Mouse (Mus musculus) small intestine, adult 2 months (tissue): ENCODE results near the gene Spag9. TPM values are rescaled to one million over a fixed set of nuclear protein-coding genes. Genes with fewer than 3 reads are reported as not detected.

ENCODE experiments used
- H3K27ac ChIP-seq: fragments of 200-500 bp; 2 replicates; pipeline ENCODE4 v1.5.1; 2012; ENCODE audit warnings: low read depth, low read length, control low read depth, inconsistent platforms; ENCODE audit not compliant: insufficient read depth
- H3K27me3 ChIP-seq: fragments of 200-500 bp; 2 replicates; pipeline ENCODE4 v1.6.1; 2012; ENCODE audit warnings: mild to moderate bottlenecking, moderate library complexity, low read length, inconsistent platforms; ENCODE audit not compliant: control insufficient read depth, insufficient read depth
- H3K36me3 ChIP-seq: fragments of 200-500 bp; 2 replicates; pipeline ENCODE4 v1.6.1; 2012; ENCODE audit warnings: mild to moderate bottlenecking, low read length, control low read depth, inconsistent platforms; ENCODE audit not compliant: control insufficient read depth, insufficient read depth
- H3K4me1 ChIP-seq: fragments of 200-500 bp; 2 replicates; pipeline ENCODE4 v1.6.1; 2012; ENCODE audit warnings: low read length, inconsistent platforms, mixed read lengths; ENCODE audit not compliant: control insufficient read depth, insufficient read depth, insufficient read length
- H3K4me3 ChIP-seq: fragments of 200-500 bp; 2 replicates; pipeline ENCODE4 v1.5.1; 2012; ENCODE audit warnings: low read depth, mild to moderate bottlenecking, control low read depth, inconsistent platforms, low read length, moderate library complexity
- CTCF ChIP-seq: fragments of 200-500 bp; IDR thresholded peaks from 2 replicates; pipeline ENCODE4 v1.5.1; 2012; ENCODE audit warnings: low read depth, mild to moderate bottlenecking, control low read depth, inconsistent platforms, low read length, moderate library complexity, mixed read lengths; ENCODE audit not compliant: insufficient replicate concordance, insufficient read length; ENCODE audit errors: extremely low read depth
- POLR2A ChIP-seq: fragments of 200-500 bp; IDR thresholded peaks from 2 replicates; pipeline ENCODE4 v1.6.1; 2012; ENCODE audit warnings: low read depth, mild to moderate bottlenecking, control low read depth, inconsistent platforms, low read length, moderate library complexity
- WGBS: fragments of 180-500 bp; shearing (Covaris S2); methylation state at CpG from one replicate; pipeline ENCODE4 v1.1.7; 2018; 5-methylcytosine and 5-hydroxymethylcytosine counted together
- polyA plus RNA-seq: library from polyadenylated mRNA; depleted of rRNA; stranded (reverse); fragments of >200 nt; gene quantifications from 2 replicates; pipeline ENCODE4 v1.2.3, GENCODE M21; 2012

Spag9 gene
- polyA plus RNA-seq, 1 experiment = 32.4 TPM

- 34% methylated on average over 9 of the region's 9 CpGs for WGBS
- Histone ChIP-seq H3K27me3 (no peaks in the 10 kb centered on the region), H3K4me3 (no peak overlapping the region), H3K36me3 (no peaks in the 10 kb centered on the region), H3K27ac (peak overlapping the region; percentile 100), H3K4me1 (peaks cover 51% of the 10 kb centered on the region)
- TF ChIP-seq CTCF = no peak
- no peak for TF ChIP-seq POLR2A
These were observed 167.3 kb downstream of the Spag9 start for GRCm38 (mm10) chr11:94163005-94163767.

- H3K4me1 ChIP-seq = peaks cover 34% of the 10 kb centered on the region
- no peak overlapping the region for H3K27ac ChIP-seq
- H3K27me3 ChIP-seq = no peaks in the 10 kb centered on the region
- WGBS = 63% methylated on average over 4 of the region's 4 CpGs
- H3K36me3 ChIP-seq = no peaks in the 10 kb centered on the region
- no peak overlapping the region for H3K4me3 ChIP-seq
- TF ChIP-seq POLR2A (no peak), CTCF (no peak)
These were observed 169.9 kb downstream of the Spag9 start for GRCm38 (mm10) chr11:94165745-94166144.

GRCm38 (mm10) chr11:94168238-94168637 is 172.3 kb downstream of the Spag9 start:
- 80% methylated on average over 5 of the region's 5 CpGs for WGBS
- Histone ChIP-seq H3K27ac (no peak overlapping the region), H3K27me3 (no peaks in the 10 kb centered on the region), H3K4me3 (no peak overlapping the region), H3K36me3 (no peaks in the 10 kb centered on the region), H3K4me1 (peaks cover 22% of the 10 kb centered on the region)
- TF ChIP-seq CTCF (no peak), POLR2A (no peak)

GRCm38 (mm10) chr11:94169596-94169995 is 173.7 kb downstream of the Spag9 start:
- TF ChIP-seq POLR2A (no peak), CTCF (no peak)
- Histone ChIP-seq H3K27ac (no peak overlapping the region), H3K4me3 (no peak overlapping the region), H3K36me3 (no peaks in the 10 kb centered on the region), H3K27me3 (no peaks in the 10 kb centered on the region), H3K4me1 (peaks cover 11% of the 10 kb centered on the region)
- WGBS = 81% methylated on average over 5 of the region's 5 CpGs

- WGBS = 58% methylated on average over 5 of the region's 5 CpGs
- Histone ChIP-seq H3K27me3 (no peaks in the 10 kb centered on the region), H3K36me3 (no peaks in the 10 kb centered on the region), H3K4me1 (peaks cover 12% of the 10 kb centered on the region), H3K4me3 (no peak overlapping the region), H3K27ac (peak overlapping the region; percentile 58)
- TF ChIP-seq CTCF = no peak
These were observed 175.8 kb downstream of the Spag9 start for GRCm38 (mm10) chr11:94171691-94172090.

GRCm38 (mm10) chr11:94172186-94172585 is 176.3 kb downstream of the Spag9 start:
- H3K27me3 ChIP-seq = no peaks in the 10 kb centered on the region
- peak overlapping the region; percentile 58 for H3K27ac ChIP-seq
- peaks cover 12% of the 10 kb centered on the region for H3K4me1 ChIP-seq
- 29% methylated on average over 9 of the region's 9 CpGs for WGBS
- TF ChIP-seq CTCF (0 out of 2 replicates have a peak, but pooled peaks have one; percentile 1), POLR2A (no peak)
- no peaks in the 10 kb centered on the region for H3K36me3 ChIP-seq
- H3K4me3 ChIP-seq = no peak overlapping the region

GRCm38 (mm10) chr11:94173726-94174146 is 177.8 kb downstream of the Spag9 start:
- H3K4me3 ChIP-seq = no peak overlapping the region
- H3K27ac ChIP-seq = no peak overlapping the region
- TF ChIP-seq CTCF (no peak), POLR2A (no peak)
- H3K27me3 ChIP-seq = no peaks in the 10 kb centered on the region
- WGBS = 77% methylated on average over 4 of the region's 4 CpGs
- H3K36me3 ChIP-seq = no peaks in the 10 kb centered on the region
- peaks cover 12% of the 10 kb centered on the region for H3K4me1 ChIP-seq
